Mouse (Mus musculus) embryonic fibroblast, embryonic 13.5 days (primary cell): ENCODE measurements around the gene Myh3.

Source experiments
- CTCF ChIP-seq: IDR thresholded peaks from 2 replicates; pipeline ENCODE4 v1.5.1; 2011; ENCODE audit warnings: mild to moderate bottlenecking, control low read depth, low read length, moderate library complexity, borderline replicate concordance; ENCODE audit not compliant: insufficient read depth
- POLR2A ChIP-seq: IDR thresholded peaks from 2 replicates; pipeline ENCODE4 v1.6.1; 2011; ENCODE audit warnings: low read depth, mild to moderate bottlenecking, control low read depth, low read length, moderate library complexity

- TF ChIP-seq CTCF (no peak), POLR2A (no peak)
Observed at GRCm38 (mm10) chr11:67146409-67147282, 68.5 kb downstream of the Myh3 start.
